Mouse (Mus musculus) lung, adult 2 months (tissue): Measurements from ENCODE around the gene Tbc1d2. TPM values are rescaled to one million over a fixed set of nuclear protein-coding genes. Genes with fewer than 3 reads are reported as not detected.

Experiments
- DNase-seq: peaks from one replicate; pipeline ENCODE4 v3.0.0; 2022
- H3K4me1 ChIP-seq: fragments of 200-500 bp; 2 replicates; pipeline ENCODE4 v1.6.1; 2011; ENCODE audit warnings: low read length; ENCODE audit not compliant: control insufficient read depth, insufficient read depth
- H3K4me3 ChIP-seq: fragments of 200-500 bp; replicated peaks from 2 replicates; pipeline ENCODE3; 2011; ENCODE audit warnings: low read depth, mild to moderate bottlenecking, control low read depth, low read length; ENCODE audit errors: extremely low read depth
- CTCF ChIP-seq: fragments of 200-500 bp; IDR thresholded peaks from 2 replicates; pipeline ENCODE4 v1.5.1; 2011; ENCODE audit warnings: mild to moderate bottlenecking, low read length, control low read depth; ENCODE audit not compliant: insufficient read depth
- POLR2A ChIP-seq: fragments of 200-500 bp; IDR thresholded peaks from 2 replicates; pipeline ENCODE4 v1.6.1; 2011; ENCODE audit warnings: low read depth, mild to moderate bottlenecking, control low read depth, low read length, borderline replicate concordance; ENCODE audit errors: extremely low read depth
- WGBS: fragments of 180-500 bp; shearing (Covaris S2); methylation state at CpG from one replicate; pipeline ENCODE4 v1.1.7; 2018; 5-methylcytosine and 5-hydroxymethylcytosine counted together
- polyA plus RNA-seq: library from polyadenylated mRNA; depleted of rRNA; stranded (reverse); fragments of >200 nt; gene quantifications from 2 replicates; pipeline ENCODE4 v1.2.3, GENCODE M21; 2012; rRNA removed

Gene Tbc1d2
- polyA plus RNA-seq, 1 experiment: 10.2 TPM

DNA sequence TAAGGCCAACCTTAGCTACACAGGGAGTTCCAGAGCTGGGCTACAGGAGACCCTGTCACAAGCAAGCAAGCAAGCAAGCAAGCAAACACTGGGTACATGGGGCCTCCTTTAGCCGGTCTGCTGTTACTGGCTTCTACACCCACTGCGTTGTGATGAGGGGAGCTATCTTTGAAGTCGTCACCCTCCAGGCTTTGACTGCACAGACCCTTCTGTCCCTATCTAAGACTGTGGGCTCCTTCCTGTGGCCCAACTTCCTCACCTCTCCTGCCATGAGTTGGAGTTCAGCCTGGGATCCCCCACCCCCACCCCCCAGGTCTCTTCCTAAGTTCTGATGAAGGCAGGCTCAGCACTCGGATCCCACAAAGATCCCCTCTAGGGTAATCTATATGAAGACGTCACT, 88.0 kb downstream of the Tbc1d2 start:
- 79% methylated on average over 5 of the region's 5 CpGs for WGBS
- no peak overlapping the region for H3K4me3 ChIP-seq
- H3K4me1 ChIP-seq: peaks cover 7% of the 10 kb centered on the region; the same call in 1 of the 2 replicates
- TF ChIP-seq POLR2A (no peak), CTCF (no peak)
- DNase-seq: no peak

DNA sequence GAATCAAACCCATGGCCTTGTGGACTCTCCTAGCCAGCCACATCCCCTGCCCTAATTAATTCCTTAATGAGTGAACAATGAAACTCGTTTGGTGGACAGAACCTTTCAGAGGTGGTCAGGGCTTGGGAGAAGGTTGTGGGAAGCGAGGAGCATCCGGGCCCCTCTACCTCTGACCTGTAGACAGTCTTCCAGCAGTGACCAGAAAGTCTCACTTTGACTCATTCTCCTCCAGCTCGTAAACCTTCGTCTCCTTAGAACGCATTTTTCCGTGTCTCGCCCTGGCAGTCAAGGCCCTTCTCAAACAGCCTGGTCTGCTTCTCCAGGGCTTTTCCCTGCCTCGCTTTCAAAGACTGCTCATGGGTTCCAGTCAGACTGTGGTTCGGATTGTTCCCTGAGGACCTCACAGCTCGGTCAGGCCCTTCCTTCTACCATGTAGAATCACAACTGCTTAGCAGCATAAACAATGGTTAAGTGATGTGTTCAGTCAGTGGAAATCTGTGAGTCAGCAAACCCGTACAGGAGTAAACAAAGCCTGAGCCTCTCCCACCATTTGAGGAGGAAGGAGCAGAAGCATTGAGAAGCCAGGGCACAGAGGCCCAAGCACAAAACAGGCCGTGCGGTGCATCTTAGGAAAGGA, 89.8 kb downstream of the Tbc1d2 start:
- no peak for TF ChIP-seq CTCF
- WGBS: 72% methylated on average over 14 of the region's 14 CpGs
- DNase-seq: no peak
- Histone ChIP-seq H3K4me3 (no peak overlapping the region), H3K4me1 (peaks cover 7% of the 10 kb centered on the region; the same call in 1 of the 2 replicates)

DNA sequence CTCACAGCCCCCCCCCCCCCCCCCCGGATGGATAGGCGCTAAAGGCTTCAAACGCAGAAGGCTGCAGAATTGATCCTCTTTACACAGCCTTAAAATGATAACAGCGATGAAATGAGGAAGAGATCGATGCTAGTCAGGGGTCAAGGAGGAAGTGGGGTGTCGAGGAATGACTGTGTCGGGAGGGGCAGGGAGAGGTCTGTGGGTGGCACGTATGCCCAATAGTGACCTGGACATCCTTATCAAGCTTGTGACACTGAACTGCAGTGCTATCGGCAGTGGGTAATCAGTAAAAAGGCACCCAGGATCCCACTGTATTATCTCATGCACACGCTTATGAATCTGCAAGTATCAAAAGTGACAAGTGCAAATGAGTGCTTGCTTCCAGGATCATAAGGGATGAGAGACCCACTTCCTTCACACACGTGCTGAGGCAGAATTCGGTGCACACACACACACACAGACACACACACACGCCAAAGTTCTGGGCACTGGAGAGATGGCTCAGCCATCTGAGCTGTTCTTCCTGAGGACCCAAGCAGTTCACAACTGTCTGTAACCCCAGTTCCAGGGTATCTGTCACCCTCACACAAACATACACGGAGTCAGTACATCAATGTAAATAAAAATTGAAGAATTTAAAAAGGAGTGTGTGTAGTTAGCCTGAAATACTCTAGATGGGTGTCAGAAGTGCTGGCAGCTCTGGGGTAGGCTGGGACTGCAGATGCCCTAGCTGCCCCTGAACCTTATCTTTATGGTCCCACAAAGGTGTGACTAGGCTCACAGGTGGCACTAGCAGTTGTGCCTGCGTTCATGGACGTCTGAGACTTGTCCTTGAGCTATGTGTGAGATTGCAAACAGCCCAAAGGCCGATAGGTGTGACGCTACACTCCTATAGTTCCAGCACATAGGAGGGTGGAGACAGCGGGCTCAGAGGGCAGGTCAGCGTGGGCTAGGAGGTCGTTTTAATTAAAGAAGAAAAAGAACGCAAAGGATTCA, 91.0 kb downstream of the Tbc1d2 start:
- DNase-seq: no peak
- no peak for TF ChIP-seq POLR2A
- TF ChIP-seq CTCF: no peak

DNA sequence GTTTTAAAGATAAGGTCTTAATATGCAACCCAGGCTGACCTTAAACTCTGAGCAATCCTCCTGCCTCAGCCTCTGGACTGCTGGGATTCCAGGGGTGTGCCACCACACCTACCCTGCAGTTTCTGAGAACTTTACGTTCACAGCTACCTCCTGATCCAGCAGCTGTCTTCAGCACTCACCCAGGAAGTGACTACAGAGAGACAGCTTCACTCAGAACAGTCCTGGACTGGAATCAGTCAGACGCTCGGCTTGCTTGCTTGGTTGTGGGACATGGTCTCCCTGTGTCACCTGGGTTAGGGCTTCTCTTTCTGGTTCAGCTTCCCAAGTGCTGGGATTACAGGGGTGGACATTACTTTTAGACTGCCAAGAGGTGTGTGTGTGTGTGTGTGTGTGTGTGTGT, 93.1 kb downstream of the Tbc1d2 start:
- TF ChIP-seq POLR2A (no peak), CTCF (no peak)
- DNase-seq: no peak
- WGBS: 76% methylated on average over 3 of the region's 3 CpGs
- Histone ChIP-seq H3K4me1 (peaks cover 9% of the 10 kb centered on the region), H3K4me3 (no peak overlapping the region)

More for the DNA sequence above, 91.0 kb downstream of the Tbc1d2 start:
- Histone ChIP-seq H3K4me3 (no peak overlapping the region), H3K4me1 (peaks cover 11% of the 10 kb centered on the region)
- WGBS: 58% methylated on average over 22 of the region's 22 CpGs

DNA sequence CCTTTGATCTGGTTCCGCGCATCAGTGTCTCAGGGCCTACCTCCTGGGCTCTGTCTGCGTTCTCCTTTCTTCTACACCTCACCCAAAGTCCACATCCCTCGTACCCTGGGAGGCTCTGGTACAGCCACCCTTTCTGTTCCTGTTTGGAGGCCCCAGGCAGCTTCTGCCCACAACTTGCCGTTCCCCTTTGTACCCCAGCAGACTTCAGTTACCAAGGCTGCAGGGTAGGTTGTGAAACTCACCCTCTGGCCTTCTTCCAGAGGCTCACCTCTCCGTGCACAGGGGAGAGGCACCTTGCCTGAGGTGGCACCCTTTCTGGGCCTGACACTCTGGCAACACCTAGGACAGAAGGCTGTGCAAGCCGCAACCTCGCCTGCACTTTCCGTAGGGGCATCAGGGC, 94.2 kb downstream of the Tbc1d2 start:
- no peak for TF ChIP-seq POLR2A
- TF ChIP-seq CTCF: no peak
- 64% methylated on average over 9 of the region's 9 CpGs for WGBS
- no peak overlapping the region for H3K4me3 ChIP-seq
- peak; percentile 40 for DNase-seq
- peaks cover 9% of the 10 kb centered on the region for H3K4me1 ChIP-seq

Other genes starting within 250 kb of the Tbc1d2 start
- gene Hemgn, start 236.7 kb downstream of the Tbc1d2 start, polyA plus RNA-seq: not detected in 2 replicates
- 14.4 and 19.2 TPM in 2 replicates for gene Anp32b, start 199.3 kb downstream of the Tbc1d2 start, polyA plus RNA-seq
- 20.1 and 21.6 TPM in 2 replicates for gene Nans, start 161.0 kb downstream of the Tbc1d2 start, polyA plus RNA-seq
- gene Trim14, start 114.1 kb downstream of the Tbc1d2 start, polyA plus RNA-seq: 14.6 and 24.7 TPM in 2 replicates
- gene Coro2a, start 48.0 kb downstream of the Tbc1d2 start, polyA plus RNA-seq: 9.1 and 17.2 TPM in 2 replicates